Comparison of ENCODE assay signal across 23 mouse cellular contexts in genomic region chr5:151173774-151174173, GRCm38 (mm10). TPM values are rescaled to one million over a fixed set of nuclear protein-coding genes. Genes with fewer than 3 reads are reported as not detected.
A peak's percentile ranks its signal among the peaks of the same experiment; 100 is the strongest.
DNase-seq lines count a peak whose midpoint lies in the region; TF ChIP-seq lines count a peak whose summit lies in the region.
"Had no signal": no experiment of that assay in that cellular context is flagged by ENCODE, and none has a peak within 500 bp of the region (broad histone marks: within the 10 kb centered on the region; RNA-seq: fewer than 3 reads in every experiment).

No protein-coding gene starts in this region.

- no peaks in the 10 kb centered on the region for H3K27me3 ChIP-seq in cerebellum, adult 2 months (ENCODE audit: control insufficient read depth, insufficient read depth, low read length)
- H3K27me3 ChIP-seq: heart, embryonic 15.5 days; liver, embryonic 13.5 days; megakaryocyte, embryonic 14.5 days; stomach, embryonic 15.5 days had no signal

- H3K4me1 ChIP-seq in cerebellum, adult 2 months (ENCODE audit: control insufficient read depth, insufficient read depth, low read length), result no peaks in the 10 kb centered on the region
- H3K4me1 ChIP-seq: megakaryocyte, embryonic 14.5 days had no signal

- intact Hi-C loops in gastrocnemius, adult 2 months (cut with DNase I), result no loop called here
- intact Hi-C loops in gastrocnemius, postnatal 36 days (cut with DNase I), result no loop called here

- no peak for TF ChIP-seq CTCF in gastrocnemius, adult 2 months (IDR thresholded peaks at IDR 0.05)
- TF ChIP-seq CTCF in layer of hippocampus, adult 2 months (conservative IDR thresholded peaks at IDR 0.05), result no peak
- no peak for TF ChIP-seq CTCF in cerebellum, adult 2 months (IDR thresholded peaks at IDR 0.05; ENCODE audit: borderline replicate concordance, insufficient read depth, low read depth, low read length)

- H3K4me3 ChIP-seq in gastrocnemius, adult 2 months, result no peak overlapping the region
- no peak overlapping the region for H3K4me3 ChIP-seq in layer of hippocampus, adult 2 months
- no peak overlapping the region for H3K4me3 ChIP-seq in cerebellum, adult 2 months (replicated peaks; ENCODE audit: insufficient read depth, low read depth, low read length)
- H3K4me3 ChIP-seq: heart, embryonic 15.5 days; hindbrain, embryonic 10.5 days; liver, embryonic 13.5 days; megakaryocyte, embryonic 14.5 days; stomach, embryonic 15.5 days had no signal

- DNase-seq in gastrocnemius, adult 2 months, result no peak
- DNase-seq in gastrocnemius, postnatal 36 days, result no peak
- no peak for DNase-seq in layer of hippocampus, adult 2 months (ENCODE audit: low spot score in 2 of 2)
- no peak for DNase-seq in layer of hippocampus, adult 9-10 months (ENCODE audit: low spot score)
- DNase-seq in 3134 (ENCODE audit: extremely low read depth, insufficient read length, low spot score), result peak; percentile 63
- DNase-seq in adipocyte (ENCODE audit: low spot score), result peak; percentile 80
- DNase-seq in right cerebral cortex, postnatal 14 days, result no peak
- no peak for DNase-seq in cerebellum, adult 2 months
- DNase-seq: adrenal gland, adult 8-10 months; B cell, adult 2 months; cerebellum, postnatal 10 days; forebrain, postnatal 0 days; heart, adult 11 months; kidney, adult 9 months; layer of hippocampus, postnatal 36 days; liver, embryonic 13.5 days; midbrain, embryonic 14.5 days; right cerebral cortex, postnatal 25 days had no signal

- 76% methylated on average over 1 of the region's 1 CpGs for WGBS in cerebellum, adult 2 months

- H3K27ac ChIP-seq in gastrocnemius, adult 2 months, result peak overlapping the region; percentile 64; the same call in 1 of the 2 replicates
- peak overlapping the region; percentile 83 for H3K27ac ChIP-seq in layer of hippocampus, adult 2 months
- H3K27ac ChIP-seq in cerebellum, adult 2 months (ENCODE audit: insufficient read depth, low read length), result no peak overlapping the region
- H3K27ac ChIP-seq: heart, embryonic 15.5 days; hindbrain, embryonic 10.5 days; liver, embryonic 13.5 days; stomach, embryonic 15.5 days had no signal

- TF ChIP-seq POLR2A in cerebellum, adult 2 months (IDR thresholded peaks at IDR 0.05; ENCODE audit: borderline replicate concordance, insufficient read depth, low read length), result no peak

RNA-seq across cellular contexts. Expression of gene Stard13, which starts 59.9 kb away (rescaled TPM):
- 1 to 10 TPM; 6.7 to 7.4 TPM for total RNA-seq in gastrocnemius, adult 2 months (2021)
- total RNA-seq in gastrocnemius, postnatal 36 days (2021), result 1 to 10 TPM; 5.9 to 6.1 TPM
- total RNA-seq in layer of hippocampus, adult 2 months (2021), result 10 to 100 TPM; 18.1 to 24.8 TPM
- polyA plus RNA-seq in cerebellum, adult 2 months (2012; rRNA removed), result 9.8 and 10.6 TPM in 2 replicates
- total RNA-seq: neutrophil, adult 5-6 weeks had no signal

Comparison
In these comparisons a context has a peak if more than half of its experiments do, and no peak if none do; other contexts are left out.
1. DNase-seq: peak in 3134 (single experiment) and adipocyte (single experiment); none in gastrocnemius, adult 2 months (single experiment), gastrocnemius, postnatal 36 days (0 of 2), layer of hippocampus, adult 2 months (0 of 2), layer of hippocampus, adult 9-10 months (single experiment), right cerebral cortex, postnatal 14 days (single experiment) and cerebellum, adult 2 months (0 of 2).